Mouse (Mus musculus): ENCODE data around the gene Zfp82. TPM values are rescaled to one million over a fixed set of nuclear protein-coding genes. Genes with fewer than 3 reads are reported as not detected.

The Zfp82 gene
- total RNA-seq, 1 experiment from 2014 or later = 3.2 TPM

DNA sequence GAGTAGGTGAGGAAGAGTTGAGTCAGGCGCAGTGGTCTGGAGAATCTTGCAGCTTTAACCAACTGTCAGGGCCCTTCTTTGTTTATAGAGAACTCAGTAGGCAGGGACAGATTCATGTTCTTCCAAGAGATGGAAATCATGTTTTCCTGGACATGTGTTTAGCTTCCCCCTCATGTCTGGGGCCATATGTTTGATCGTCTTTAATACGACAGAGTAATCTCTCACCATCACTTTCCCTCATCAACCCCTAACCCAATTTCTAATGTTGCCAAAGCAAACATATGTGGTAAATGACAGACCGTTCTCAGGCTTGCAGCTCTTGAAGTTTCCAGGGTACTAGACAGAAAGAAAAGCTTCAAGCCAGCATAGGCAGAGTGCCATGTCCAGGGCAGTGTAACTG lies 24.6 kb downstream of the Zfp82 start:
- no peak for DNase-seq

- no peak for DNase-seq
Measured at GRCm38 (mm10) chr7:30044354-30044753, 28.3 kb downstream of the Zfp82 start.

DNA sequence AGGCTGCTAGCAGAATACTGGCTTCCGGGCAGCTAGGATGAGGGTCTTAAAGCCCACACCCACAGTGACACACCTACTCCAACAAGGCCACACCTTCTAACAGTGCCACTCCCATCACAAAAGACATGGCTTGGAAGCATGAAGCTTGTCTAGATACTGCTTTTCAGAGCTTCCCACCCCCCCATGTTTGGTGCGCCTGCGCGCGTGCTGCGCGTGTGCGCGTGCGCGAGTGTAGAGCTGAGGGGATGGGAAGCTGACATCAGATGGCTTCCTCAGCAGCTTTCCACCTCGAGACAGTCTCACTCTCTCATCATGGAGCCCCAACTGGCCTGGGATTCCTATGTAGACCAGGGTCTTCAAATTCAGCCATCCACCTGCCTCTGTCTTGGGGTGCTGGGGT lies 38.4 kb downstream of the Zfp82 start:
- no peak for DNase-seq

GRCm38 (mm10) chr7:30031379-30031778 lies 41.3 kb downstream of the Zfp82 start:
- no peak for DNase-seq

DNA sequence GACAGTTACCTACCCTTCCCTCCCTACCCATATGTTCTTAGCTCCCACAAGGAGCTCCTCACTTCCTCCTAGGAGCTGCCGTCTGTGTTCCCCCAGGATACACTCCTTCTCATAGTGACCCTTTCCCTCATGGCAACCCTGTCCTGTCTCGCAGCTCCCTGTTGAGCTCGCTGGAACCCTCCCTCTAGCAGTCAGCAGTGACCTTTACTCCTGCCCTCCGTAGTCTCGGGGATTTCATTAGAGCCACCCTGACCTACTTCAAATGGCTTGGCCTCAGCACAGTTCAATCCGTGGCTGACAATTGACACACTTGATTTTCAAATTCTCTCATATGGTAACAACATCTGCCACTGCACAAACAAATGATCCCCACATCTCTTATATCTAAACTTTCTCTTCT lies 42.0 kb downstream of the Zfp82 start:
- no peak for DNase-seq

DNA sequence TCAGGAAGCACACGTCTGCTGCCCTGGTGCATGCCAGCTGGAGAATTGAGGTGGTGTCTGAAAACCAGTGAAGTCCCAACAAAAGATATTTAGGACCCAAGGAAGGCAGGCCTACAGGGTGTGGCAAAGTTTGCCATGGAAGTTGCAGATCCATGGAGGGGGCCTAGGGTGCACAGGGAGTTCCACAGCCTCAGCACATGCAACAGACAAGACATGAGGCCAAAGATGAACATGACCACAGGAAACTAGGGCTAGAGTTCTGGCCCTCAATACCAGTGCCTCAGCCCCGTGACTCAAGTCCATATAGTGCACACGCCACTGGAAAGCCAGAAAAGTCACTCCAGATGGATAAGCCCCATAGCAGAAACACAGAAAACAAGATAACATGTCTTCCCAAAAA lies 44.1 kb downstream of the Zfp82 start:
- no peak for DNase-seq

GRCm38 (mm10) chr7:30027331-30027730 lies 45.4 kb downstream of the Zfp82 start:
- DNase-seq = no peak

DNA sequence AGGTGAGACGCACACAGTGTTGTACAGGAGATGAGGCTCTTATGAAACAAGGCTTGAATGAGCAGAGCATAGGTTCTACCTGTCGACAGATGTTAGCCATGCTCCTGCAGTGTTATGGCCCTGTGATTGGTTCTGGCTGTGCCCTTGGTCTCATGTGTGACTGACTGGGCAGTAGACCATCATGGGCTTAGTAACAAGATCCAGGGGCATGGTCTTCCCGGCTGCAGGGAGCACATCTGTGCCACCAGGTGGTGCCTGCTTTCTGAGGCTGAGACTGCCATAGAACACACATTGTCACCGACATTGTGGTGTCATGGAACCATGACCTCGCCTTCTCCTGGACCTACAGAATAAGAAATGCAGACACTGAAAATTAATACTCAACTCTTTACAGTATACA lies 47.3 kb downstream of the Zfp82 start:
- no peak for DNase-seq

- DNase-seq = no peak
Measured at GRCm38 (mm10) chr7:30023800-30024199, 48.9 kb downstream of the Zfp82 start.

DNA sequence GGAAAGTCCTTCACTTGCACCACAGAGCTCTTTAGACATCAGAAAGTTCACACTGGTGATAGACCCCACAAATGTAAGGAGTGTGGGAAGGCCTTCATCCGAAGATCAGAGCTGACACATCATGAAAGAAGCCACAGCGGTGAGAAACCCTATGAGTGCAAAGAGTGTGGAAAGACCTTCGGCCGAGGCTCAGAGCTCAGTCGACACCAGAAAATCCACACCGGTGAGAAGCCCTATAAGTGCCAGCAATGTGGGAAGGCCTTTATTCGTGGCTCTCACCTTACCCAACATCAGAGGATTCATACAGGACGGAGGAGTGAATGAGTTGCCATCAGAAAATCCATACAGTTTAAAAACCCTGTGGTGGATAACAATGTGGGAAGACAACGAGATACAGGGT lies 49.4 kb downstream of the Zfp82 start:
- DNase-seq = no peak

DNA sequence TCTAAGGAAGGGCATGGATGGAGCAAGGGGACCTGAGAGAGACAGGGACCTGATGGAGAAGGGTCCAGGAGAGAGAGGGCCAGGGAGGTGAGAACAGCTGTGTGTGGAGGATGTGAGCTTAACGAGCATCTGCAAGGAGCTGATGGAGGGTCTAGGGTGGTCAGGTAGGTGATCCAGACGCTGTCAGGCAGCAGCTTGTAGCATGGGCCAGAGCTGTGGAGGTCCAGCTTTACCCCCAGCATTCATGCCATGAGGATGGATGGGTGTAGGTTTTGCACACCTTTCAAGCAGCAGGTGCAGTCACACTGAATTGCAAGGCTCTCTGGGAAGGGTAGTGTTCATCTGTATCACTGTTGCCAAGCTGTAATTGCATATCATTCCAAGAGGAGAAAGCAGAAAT lies 53.2 kb downstream of the Zfp82 start:
- DNase-seq = no peak

- no peak for DNase-seq
Measured at GRCm38 (mm10) chr7:30017226-30017625, 55.5 kb downstream of the Zfp82 start.

DNA sequence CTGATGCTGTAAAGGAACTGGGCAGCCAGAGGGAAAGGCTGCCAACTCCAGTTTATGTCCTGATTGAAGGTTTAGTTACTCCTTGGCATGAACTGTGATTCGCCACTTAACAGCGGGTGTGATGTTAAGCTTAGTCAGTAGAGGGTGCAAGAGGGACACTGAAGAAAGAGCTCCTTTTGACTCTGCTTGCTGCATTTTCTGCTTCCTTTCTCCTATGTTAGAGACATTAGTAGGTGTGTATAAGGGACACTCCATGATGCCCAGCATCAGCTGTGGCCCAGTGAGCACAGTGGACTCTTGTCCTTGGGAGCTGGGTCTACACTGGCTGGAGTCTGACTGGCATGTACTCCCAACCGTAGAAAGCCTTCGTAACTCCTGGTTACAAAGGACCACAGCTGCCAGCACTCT lies 59.7 kb downstream of the Zfp82 start:
- DNase-seq = no peak

GRCm38 (mm10) chr7:30010551-30011195 lies 62.0 kb downstream of the Zfp82 start:
- no peak for DNase-seq

DNA sequence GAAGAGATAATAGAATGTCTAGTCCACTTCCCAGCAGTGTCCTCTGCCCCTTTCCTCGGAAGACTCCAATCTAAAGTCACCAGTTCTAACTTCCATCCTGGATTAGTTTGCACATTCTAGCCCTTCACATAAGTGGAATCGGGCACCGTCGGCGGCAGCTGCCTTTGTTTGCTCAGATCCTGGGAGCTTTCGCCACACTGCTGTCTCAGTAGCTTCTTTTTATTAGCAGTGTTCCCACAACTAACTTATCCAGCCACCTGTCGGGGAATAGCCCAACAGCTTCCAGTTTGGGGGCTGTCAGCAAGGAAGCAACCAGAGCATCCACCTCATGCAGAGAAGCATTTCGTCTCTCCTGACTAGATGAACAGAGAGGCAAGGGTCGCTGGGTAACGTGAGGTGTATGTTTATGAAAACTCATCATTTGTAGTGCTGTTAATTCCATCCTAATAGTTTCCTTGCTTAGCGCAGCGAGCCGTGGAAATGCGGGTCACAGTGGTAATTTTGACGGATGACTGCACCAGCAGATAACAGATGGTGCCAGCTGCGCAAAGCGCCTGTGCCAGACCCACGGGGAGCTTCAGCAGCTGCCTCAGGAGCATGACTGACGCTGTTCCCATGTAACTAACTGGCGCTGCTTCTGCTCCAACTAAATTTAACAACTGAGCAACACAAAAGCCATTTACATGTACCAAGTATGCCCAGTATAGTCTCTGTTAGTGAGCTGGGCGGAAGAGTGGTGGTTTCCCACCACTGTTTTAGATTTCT lies 63.2 kb downstream of the Zfp82 start:
- no peak for DNase-seq

GRCm38 (mm10) chr7:30008020-30008690 lies 64.5 kb downstream of the Zfp82 start:
- no peak for DNase-seq

DNA sequence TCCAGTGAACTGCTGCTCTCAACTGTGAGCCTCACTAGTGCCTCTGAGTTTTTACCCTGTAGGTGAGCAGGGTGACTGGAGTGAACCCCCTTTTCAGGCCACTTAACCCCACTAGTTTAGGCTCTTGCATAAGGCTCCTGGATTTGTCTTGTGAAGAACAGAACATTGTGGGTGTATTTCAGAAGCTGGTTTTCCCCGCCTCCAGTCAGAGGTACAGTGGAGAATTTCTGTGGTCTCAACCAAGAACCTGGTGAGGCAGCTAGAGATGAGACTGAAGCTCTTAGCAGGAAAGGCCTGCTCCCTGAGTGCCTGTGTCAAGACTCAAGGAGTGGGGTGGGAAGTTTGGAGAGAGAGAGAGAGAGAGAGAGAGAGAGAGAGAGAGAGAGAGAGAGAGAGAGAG lies 65.1 kb downstream of the Zfp82 start:
- DNase-seq = no peak

Small RNA genes lying within 50 kb of the gene (microRNA-seq; reads per million reads assigned to microRNA genes)
- 0 reads per million in 2 experiments for gene Gm23368

Other genes with a start within 250 kb of the Zfp82 start
- 0.90 and 1.1 TPM in 2 replicates for gene Zfp940, start 219.2 kb downstream of the Zfp82 start, total RNA-seq (2021)
- 5.8 and 6.5 TPM in 2 replicates for gene Zfp420, start 212.9 kb downstream of the Zfp82 start, total RNA-seq (2021)
- 12.6 and 15.2 TPM in 2 replicates for gene Zfp27, start 166.3 kb downstream of the Zfp82 start, total RNA-seq (2021)
- 6.8 and 7.7 TPM in 2 replicates for gene Zfp383, start 164.7 kb downstream of the Zfp82 start, total RNA-seq (2021)
- 13.5 and 15.1 TPM in 2 replicates for gene Zfp74, start 118.8 kb downstream of the Zfp82 start, total RNA-seq (2021)
- 10.1 and 10.4 TPM in 2 replicates for gene Zfp568, start 88.9 kb downstream of the Zfp82 start, total RNA-seq (2021)
- gene Zfp14, start 21.5 kb downstream of the Zfp82 start, total RNA-seq (2021) = 3.8 and 4.0 TPM in 2 replicates
- gene Gm26920, start 17.5 kb upstream of the Zfp82 start, total RNA-seq (2021) = not detected in 2 replicates
- 3.1 and 4.2 TPM in 2 replicates for gene Zfp566, start 17.6 kb upstream of the Zfp82 start, total RNA-seq (2021)
- 48.8 TPM in 2 replicates for gene Zfp260, start 21.9 kb upstream of the Zfp82 start, total RNA-seq (2021)
- 3.6 and 4.9 TPM in 2 replicates for gene Zfp382, start 49.0 kb upstream of the Zfp82 start, total RNA-seq (2021)
- 45.3 and 50.2 TPM in 2 replicates for gene Zfp146, start 96.8 kb upstream of the Zfp82 start, total RNA-seq (2021)
- gene Cox7a1, start 111.2 kb upstream of the Zfp82 start, total RNA-seq (2021) = 288 and 306 TPM in 2 replicates
- 624 and 670 TPM in 2 replicates for gene Capns1, start 125.9 kb upstream of the Zfp82 start, total RNA-seq (2021)
- gene Polr2i, start 159.0 kb upstream of the Zfp82 start, total RNA-seq (2021) = 63.2 and 71.6 TPM in 2 replicates
- 77.0 and 86.6 TPM in 2 replicates for gene Tbcb, start 159.4 kb upstream of the Zfp82 start, total RNA-seq (2021)
- not detected in 2 replicates for gene Ovol3, start 162.8 kb upstream of the Zfp82 start, total RNA-seq (2021)
- 1.2 TPM in 1 of 2 replicates, not detected in the other for gene Thap8, start 207.2 kb upstream of the Zfp82 start, total RNA-seq (2021)
- gene Wdr62, start 207.5 kb upstream of the Zfp82 start, total RNA-seq (2021) = 7.2 and 8.4 TPM in 2 replicates
- 21.1 and 29.5 TPM in 2 replicates for gene Clip3, start 218.8 kb upstream of the Zfp82 start, total RNA-seq (2021)
- 51.6 and 59.2 TPM in 2 replicates for gene Alkbh6, start 235.8 kb upstream of the Zfp82 start, total RNA-seq (2021)
- 29.0 and 41.3 TPM in 2 replicates for gene Syne4, start 241.9 kb upstream of the Zfp82 start, total RNA-seq (2021)
- gene E130208F15Rik, start 248.8 kb upstream of the Zfp82 start, total RNA-seq (2021) = 1.5 and 2.0 TPM in 2 replicates